Mouse (Mus musculus) heart, postnatal 14 days (tissue): ENCODE measurements around the gene Cuzd1. TPM values are rescaled to one million over a fixed set of nuclear protein-coding genes. Genes with fewer than 3 reads are reported as not detected.

Source experiments
- DNase-seq, 2 experiments: peaks; one replicate each; pipeline ENCODE4 v3.0.0; 2021 to 2022
- intact Hi-C: fragments of 180-260 bp; cut with DNase I; formaldehyde crosslinking; loops from one replicate; pipeline ENCODE4 v1.15.1; 2025
- long read RNA-seq, 2 experiments: library from polyadenylated mRNA; stranded (forward); transcript quantifications; one replicate each; pipeline ENCODE4 v2.0.0; 2021
- total RNA-seq, 2 experiments: library from RNA; stranded (reverse); gene quantifications; 2 replicates each; pipeline ENCODE4 v1.2.3; 2021

The Cuzd1 gene
- total RNA-seq: under 1 TPM; 0.15 to 0.29 TPM
- long read RNA-seq, experiment 1, partial matches to known transcripts: 0 of 1 reads
- long read RNA-seq, experiment 1, other reads (novel, unspliced or antisense): 1 of 1 reads
- long read RNA-seq, experiment 2: 0 reads

- intact Hi-C loops: no loop called here
- no peak for DNase-seq
Measured at GRCm38 (mm10) chr7:131322192-131322591, at the start of gene Cuzd1. Gene Cuzd1 (minus strand): TSS chr7:131322292.

DNA sequence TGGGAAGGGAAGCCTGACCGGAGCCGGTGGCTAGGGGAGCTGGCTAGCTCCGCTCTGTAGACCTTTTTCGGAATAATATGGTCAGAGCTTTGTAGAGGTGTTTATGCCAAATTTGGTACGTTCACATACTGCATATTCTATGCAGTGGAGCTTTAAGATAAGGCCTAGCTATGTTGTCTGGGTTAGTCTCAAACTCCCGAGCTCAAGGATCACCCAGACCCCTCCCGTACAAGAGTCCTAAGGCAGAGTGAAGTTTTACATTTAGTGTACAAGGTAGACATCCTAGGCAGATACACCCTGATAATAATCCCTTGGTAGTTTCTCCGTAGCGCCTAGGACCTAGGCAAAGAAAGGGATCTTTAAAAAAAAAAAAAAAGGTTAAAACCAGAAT lies 49.4 kb upstream of the Cuzd1 start:
- no peak for DNase-seq
- intact Hi-C loops: loop anchor here (5.0 kb wide), 2 partner anchors 36 to 511 kb away; no protein-coding TSS in a partner anchor

GRCm38 (mm10) chr7:131370648-131371469 lies 48.8 kb upstream of the Cuzd1 start, which contains the start of gene Pstk:
Gene Pstk (plus strand): TSS chr7:131371141.
- intact Hi-C loops: loop anchor here (5.0 kb wide), 2 partner anchors 36 to 511 kb away; no protein-coding TSS in a partner anchor
- peak; percentile 93 to 94 for DNase-seq

DNA sequence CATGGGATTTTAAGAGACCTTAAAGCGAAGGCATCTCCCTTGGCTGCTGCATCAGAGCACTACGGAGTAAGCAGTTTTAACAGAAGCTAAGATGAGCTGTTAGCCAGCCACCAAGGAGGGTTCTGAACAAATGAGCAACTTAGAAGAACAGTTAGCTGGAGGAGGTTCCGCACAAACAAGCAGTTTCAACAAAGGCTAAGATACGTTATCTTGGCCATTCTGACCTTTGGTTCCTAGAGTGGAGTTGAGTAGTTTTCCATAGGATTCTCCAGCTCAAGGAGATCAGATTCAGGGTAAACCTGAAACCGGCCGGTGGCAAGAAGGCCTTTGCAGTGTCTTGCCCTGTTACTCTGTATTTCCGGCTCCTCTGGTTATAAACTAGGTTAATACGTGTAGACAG lies 42.0 kb upstream of the Cuzd1 start:
- intact Hi-C loops: no loop called here
- no peak for DNase-seq

DNA sequence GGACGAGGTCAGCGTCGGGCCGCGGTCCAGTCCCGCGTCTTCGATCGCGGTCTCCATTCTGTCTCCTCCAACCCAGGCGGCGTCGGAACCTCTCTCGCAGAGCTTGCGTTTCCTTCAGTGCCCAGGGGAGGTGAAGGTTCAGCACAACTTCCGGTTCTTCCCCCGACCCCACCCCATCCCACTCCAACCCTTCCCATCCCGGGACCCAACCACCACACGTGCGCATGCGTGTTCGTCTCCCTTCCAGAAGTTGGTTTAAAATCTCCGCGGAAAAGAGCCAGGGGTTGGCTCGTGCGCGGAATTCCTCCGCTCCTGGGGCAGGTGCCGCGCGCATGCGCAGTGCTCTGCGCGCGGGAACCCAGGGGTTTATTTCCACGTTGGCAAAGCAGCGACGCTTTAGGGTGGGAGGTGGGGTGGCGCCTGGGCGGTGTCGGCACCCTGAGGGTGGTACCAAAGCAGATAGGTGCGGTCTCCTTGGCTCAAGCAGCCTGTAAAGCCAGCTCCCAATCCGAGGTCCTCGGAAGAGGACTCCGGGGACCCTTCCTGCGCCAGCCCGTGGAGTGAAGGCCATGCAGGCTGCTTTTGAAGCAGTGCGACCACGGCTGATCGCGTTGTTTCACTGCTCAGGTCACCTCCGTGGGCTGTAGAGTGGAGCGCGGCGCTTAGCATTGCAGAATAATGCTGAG lies 40.7 kb upstream of the Cuzd1 start, which contains the start of gene 2310057M21Rik:
Gene 2310057M21Rik (minus strand): TSS at position 145 of the 686 bp plus-strand sequence.
- peak; percentile 93 for DNase-seq
- intact Hi-C loops: no loop called here

GRCm38 (mm10) chr7:131362269-131362614 lies 40.1 kb upstream of the Cuzd1 start:
- DNase-seq: no peak
- intact Hi-C loops: no loop called here

GRCm38 (mm10) chr7:131356105-131356504 lies 34.0 kb upstream of the Cuzd1 start:
- DNase-seq: no peak
- intact Hi-C loops: no loop called here

DNA sequence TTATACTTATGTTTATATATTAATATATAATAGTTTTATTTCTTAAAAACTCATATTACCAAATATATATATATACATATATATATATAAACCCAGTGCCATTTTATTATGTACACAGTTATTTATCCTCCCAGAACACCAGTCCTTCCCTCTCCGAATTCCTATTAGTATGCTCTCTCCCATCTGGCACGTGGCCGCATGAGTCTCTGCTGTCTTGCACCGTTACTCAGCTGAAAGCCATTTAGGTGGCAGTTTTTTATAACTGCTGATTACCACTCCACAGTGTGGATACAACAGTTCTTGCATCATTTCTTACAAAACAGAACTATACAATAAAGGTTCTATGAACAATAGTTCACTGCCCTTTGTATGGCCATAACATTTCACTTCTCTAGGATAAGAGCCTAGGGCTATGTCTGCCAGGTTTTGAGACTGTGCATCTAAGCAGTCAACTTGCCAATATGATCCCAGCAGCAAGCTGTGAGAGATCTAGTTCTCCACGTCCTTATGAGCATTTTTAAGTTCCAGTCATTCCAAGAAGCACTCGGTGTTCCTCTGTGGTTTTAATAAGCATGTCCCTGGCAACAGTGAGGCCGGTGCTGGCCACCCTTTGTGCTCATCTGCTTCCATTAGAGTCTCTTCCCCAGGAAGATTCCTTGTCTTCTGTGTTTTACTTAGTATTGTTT lies 23.9 kb upstream of the Cuzd1 start:
- intact Hi-C loops: no loop called here
- DNase-seq: no peak

- intact Hi-C loops: no loop called here
- DNase-seq: no peak
Measured at GRCm38 (mm10) chr7:131337502-131338068, 15.5 kb upstream of the Cuzd1 start.

DNA sequence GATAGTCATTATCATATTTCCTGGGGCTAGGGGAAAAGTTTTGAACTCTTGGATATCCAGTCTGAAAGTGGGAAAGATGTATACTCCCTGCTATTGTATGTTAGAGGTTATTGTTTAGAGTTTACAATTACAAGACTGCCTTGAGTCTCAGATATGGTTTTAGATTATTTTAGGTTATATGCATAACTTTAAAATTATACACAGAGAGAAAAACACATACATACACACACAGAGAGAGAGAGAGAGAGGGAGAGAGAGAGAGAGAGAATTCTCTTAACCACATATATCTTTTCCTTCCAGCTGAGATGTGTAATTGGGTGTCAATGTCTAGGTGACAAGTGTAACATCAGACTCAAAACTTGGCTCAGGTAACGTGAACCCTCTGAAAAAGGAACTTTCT lies 11.5 kb upstream of the Cuzd1 start, which contains the start of gene Fam24a:
Gene Fam24a (plus strand): TSS at position 301 of the 400 bp plus-strand sequence.
- intact Hi-C loops: no loop called here
- no peak for DNase-seq

DNA sequence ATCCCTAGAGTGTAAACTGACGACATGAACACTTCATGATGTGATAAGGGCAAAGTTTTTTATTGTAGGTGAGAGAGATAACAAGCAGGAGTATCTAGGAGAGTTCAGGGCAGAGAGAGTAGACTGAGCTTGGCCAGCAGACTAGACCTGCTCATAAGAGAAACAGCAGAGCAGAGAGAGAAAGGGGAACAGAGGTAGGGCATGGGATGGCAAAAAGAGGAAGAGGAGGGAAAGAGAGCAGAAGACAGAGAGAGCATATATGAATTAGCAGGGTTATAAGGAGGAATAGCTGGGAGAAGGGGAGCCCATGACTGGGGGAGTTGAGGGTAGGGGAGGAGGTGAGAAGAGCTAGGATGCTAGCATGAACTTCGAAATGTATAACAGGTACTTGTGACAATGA lies 9.6 kb upstream of the Cuzd1 start:
- DNase-seq: no peak
- intact Hi-C loops: no loop called here

GRCm38 (mm10) chr7:131329416-131329815 lies 7.3 kb upstream of the Cuzd1 start, which contains the start of gene Fam24b:
Gene Fam24b (minus strand): TSS chr7:131329516.
- DNase-seq: no peak
- intact Hi-C loops: no loop called here

GRCm38 (mm10) chr7:131327054-131327453 lies 5.0 kb upstream of the Cuzd1 start:
- DNase-seq: no peak
- intact Hi-C loops: no loop called here

GRCm38 (mm10) chr7:131318340-131318739 lies 3.8 kb downstream of the Cuzd1 start:
- intact Hi-C loops: no loop called here
- DNase-seq: no peak

DNA sequence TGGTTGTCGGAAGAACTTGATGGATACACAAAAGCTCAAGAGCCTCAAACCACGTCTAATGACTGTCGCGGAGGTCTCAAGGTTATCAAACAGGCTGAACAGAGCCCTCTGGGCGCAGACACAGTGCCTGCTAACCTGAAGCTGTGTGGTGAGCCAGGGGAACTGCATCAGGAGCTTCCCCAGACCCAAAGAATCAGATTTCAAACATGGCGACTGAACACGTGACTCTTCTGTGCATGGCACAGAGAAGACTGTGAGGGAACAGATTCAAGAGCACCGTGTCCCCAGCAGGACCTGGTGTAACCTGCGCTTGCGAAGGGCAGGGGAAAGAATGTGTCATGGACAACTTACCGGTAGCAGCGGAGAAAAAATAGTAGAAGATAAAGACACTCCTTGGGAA lies 4.5 kb downstream of the Cuzd1 start:
- intact Hi-C loops: no loop called here
- DNase-seq: no peak

- DNase-seq: no peak
Measured at GRCm38 (mm10) chr7:131314493-131314892, 7.6 kb downstream of the Cuzd1 start.

GRCm38 (mm10) chr7:131306733-131307132 lies 15.4 kb downstream of the Cuzd1 start:
- intact Hi-C loops: no loop called here
- no peak for DNase-seq

More at GRCm38 (mm10) chr7:131314493-131314892, 7.6 kb downstream of the Cuzd1 start:
- intact Hi-C loops: no loop called here

DNA sequence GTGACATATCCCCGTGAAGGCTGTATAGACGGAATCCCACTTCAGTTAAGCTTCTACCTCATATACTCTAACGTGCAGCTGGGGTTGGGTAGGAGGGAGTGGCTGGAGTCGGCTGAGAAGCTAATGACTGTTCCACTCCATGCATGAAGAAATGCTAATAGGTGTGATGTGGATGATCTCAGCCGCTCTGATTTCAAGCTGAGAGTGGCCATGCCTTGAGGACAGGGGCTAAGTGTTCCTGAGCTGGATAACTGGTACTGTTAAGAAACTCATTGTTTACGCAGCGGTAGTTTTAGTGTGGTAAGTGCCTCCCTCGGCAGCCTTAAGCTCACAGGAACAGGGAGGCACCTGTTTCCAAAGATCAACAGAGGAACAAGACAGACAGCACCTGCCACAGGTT lies 18.8 kb downstream of the Cuzd1 start:
- intact Hi-C loops: no loop called here
- no peak for DNase-seq

DNA sequence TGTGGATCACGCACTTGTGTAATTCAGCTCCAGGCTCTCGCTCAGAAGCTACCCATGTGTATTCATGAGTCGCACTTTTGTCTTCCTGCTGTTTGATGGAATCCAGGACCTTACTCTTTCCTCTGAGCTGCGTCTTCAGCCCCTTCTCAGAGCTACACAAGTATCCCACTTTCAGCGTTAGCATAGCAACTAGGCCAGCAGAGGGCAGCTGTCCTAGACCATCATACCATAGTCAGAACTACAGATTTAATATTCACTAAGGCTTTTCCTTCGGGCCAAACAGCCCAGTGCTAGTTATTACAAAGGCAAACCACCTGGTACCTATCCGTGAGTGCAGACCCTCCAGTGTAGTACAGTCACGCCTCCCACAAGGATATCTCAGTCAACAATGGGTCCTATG lies 24.9 kb downstream of the Cuzd1 start:
- intact Hi-C loops: no loop called here

DNA sequence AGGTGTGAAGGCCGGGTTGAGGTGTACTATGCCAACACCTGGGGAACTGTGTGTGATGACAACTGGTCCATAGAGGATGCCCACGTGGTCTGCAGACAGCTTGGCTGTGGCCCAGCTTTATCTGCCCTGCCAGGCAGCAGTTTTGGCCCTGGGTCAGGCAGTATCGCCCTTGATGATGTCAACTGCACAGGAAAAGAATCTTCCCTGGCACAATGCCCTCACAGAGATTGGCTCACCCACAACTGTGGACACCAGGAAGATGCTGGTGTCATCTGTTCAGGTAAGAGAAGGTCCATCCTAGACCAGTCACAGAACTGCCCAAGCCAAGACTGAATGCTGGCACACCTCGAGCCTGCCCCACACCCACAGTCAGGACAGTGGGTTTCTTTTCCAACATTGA lies 56.2 kb downstream of the Cuzd1 start:
- intact Hi-C loops: no loop called here
- DNase-seq: peak in 1 of 2 experiments; percentile 17

More for the DNA sequence above, 24.9 kb downstream of the Cuzd1 start:
- peak in 1 of 2 experiments; percentile 3 for DNase-seq
